Comparison of ENCODE assay signal across 30 mouse cellular contexts in the genomic region with DNA sequence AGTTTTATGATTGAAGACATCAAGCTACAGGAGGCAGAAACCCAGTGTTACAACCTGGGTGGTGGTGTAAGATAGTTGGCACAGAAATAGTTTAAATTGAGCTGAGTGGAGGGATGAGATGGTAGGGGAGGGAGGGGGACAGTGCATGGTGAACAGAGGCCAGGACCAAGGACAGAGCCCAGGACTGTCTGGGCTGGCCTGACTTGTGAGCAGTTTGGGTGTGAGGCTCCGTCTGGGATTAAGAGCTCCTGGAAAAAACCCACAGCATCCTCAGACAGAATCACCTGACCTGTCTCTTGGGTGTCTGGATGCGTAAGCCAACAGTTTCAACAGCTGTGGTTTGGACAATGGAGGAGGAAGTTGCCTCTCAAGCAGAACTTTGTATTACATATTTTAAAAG. TPM values are rescaled to one million over a fixed set of nuclear protein-coding genes. Genes with fewer than 3 reads are reported as not detected.
DNase-seq lines count a peak whose midpoint lies in the region; ATAC-seq lines count a peak whose summit lies in the region.
"Had no signal": no experiment of that assay in that cellular context is flagged by ENCODE, and none has a peak within 500 bp of the region (broad histone marks: within the 10 kb centered on the region; RNA-seq: fewer than 3 reads in every experiment).

No protein-coding gene starts in this region.

- no peaks in the 10 kb centered on the region for H3K9me3 ChIP-seq in limb, embryonic 10.5 days (replicated peaks)
- H3K9me3 ChIP-seq: forebrain, embryonic 13.5 days; kidney, embryonic 15.5 days; neural tube, embryonic 15.5 days had no signal

- WGBS in limb, embryonic 10.5 days: 37% methylated on average over 2 of the region's 2 CpGs

- H3K36me3 ChIP-seq in limb, embryonic 10.5 days: no peaks in the 10 kb centered on the region
- H3K36me3 ChIP-seq: kidney, embryonic 15.5 days; neural tube, embryonic 15.5 days had no signal

- ATAC-seq in CD4-positive, CD25-positive, alpha-beta regulatory T cell, adult 4 months: no peak
- ATAC-seq: forebrain, embryonic 13.5 days had no signal

- H3K27ac ChIP-seq in limb, embryonic 10.5 days: no peak overlapping the region
- H3K27ac ChIP-seq: forebrain, embryonic 13.5 days; kidney, embryonic 15.5 days; neural tube, embryonic 15.5 days had no signal

- peak; percentile 5 for DNase-seq in adrenal gland, postnatal 10 days
- no peak for DNase-seq in adrenal gland, postnatal 25 days
- peak; percentile 54 to 56 for DNase-seq in kidney, postnatal 4 days
- DNase-seq in kidney, postnatal 25 days: no peak
- peak; percentile 58 for DNase-seq in ZHBTc4 (ENCODE audit: low read depth, low spot score)
- peak; percentile 46 for DNase-seq in limb, embryonic 10.5 days (ENCODE audit: low spot score)
- DNase-seq in layer of hippocampus, adult 11-12 months (ENCODE audit: low spot score): no peak
- DNase-seq: cerebellum, adult 8-10 months; heart, adult 11 months; lung, adult 18-20 months; lung, postnatal 4 days; right cerebral cortex, adult 18-20 months; thymus, adult 18-20 months had no signal

- H3K27me3 ChIP-seq in limb, embryonic 10.5 days (ENCODE audit: low read depth, poor library complexity, severe bottlenecking): no peaks in the 10 kb centered on the region
- H3K27me3 ChIP-seq: kidney, embryonic 15.5 days; neural tube, embryonic 15.5 days had no signal

- peaks cover 13% of the 10 kb centered on the region for H3K4me1 ChIP-seq in limb, embryonic 10.5 days

- H3K4me3 ChIP-seq in limb, embryonic 10.5 days: no peak overlapping the region
- H3K4me3 ChIP-seq: forebrain, embryonic 13.5 days; kidney, embryonic 15.5 days; neural tube, embryonic 15.5 days had no signal

RNA-seq across cellular contexts. Expression of gene Gm4894, which starts 35.6 kb away (rescaled TPM):
- total RNA-seq in adrenal gland, postnatal 10 days (2021): not detected
- not detected in 2 replicates for total RNA-seq in adrenal gland, postnatal 25 days (2021)
- polyA plus RNA-seq in limb, embryonic 10.5 days (2016; fragmentation: Nextera tagmentation; extraction: Ambion mirVana): not detected in 2 replicates
- not detected for polyA plus RNA-seq in CD4-positive, CD25-positive, alpha-beta regulatory T cell, adult 4 months (2017; shearing (Covaris generic))
- total RNA-seq: adrenal gland, postnatal 36 days; common myeloid progenitor, adult 5-6 weeks; gastrocnemius, adult 18-20 months; hematopoietic stem cell, adult 5-6 weeks; layer of hippocampus, postnatal 14 days; left cerebral cortex, postnatal 14 days; liver, adult 2 months; monocyte, adult 5-6 weeks had no signal
- polyA plus RNA-seq: forebrain, embryonic 13.5 days; heart, embryonic 14.5 days; kidney, embryonic 15.5 days; liver, adult 2 months; midbrain, embryonic 11.5 days; neural tube, embryonic 15.5 days; small intestine, adult 2 months; stomach, embryonic 14.5 days; urinary bladder, adult 2 months had no signal

Comparison
In these comparisons a context has a peak if more than half of its experiments do, and no peak if none do; other contexts are left out.
1. DNase-seq: peak in adrenal gland, postnatal 10 days (single experiment), kidney, postnatal 4 days (2 of 2), ZHBTc4 (single experiment) and limb, embryonic 10.5 days (single experiment); none in adrenal gland, postnatal 25 days (single experiment), kidney, postnatal 25 days (0 of 2) and layer of hippocampus, adult 11-12 months (single experiment).